Mouse (Mus musculus) ovary, adult 18-20 months (tissue): ENCODE measurements around the gene Myo1d.

ENCODE experiments used
- DNase-seq: peaks from one replicate; pipeline ENCODE4 v3.0.0; 2022; ENCODE audit warnings: low spot score, mixed read lengths

Gene Myo1d

GRCm38 (mm10) chr11:80778916-80779526 is 804 bp downstream of the Myo1d start:
- no peak for DNase-seq

- no peak for DNase-seq
Observed at GRCm38 (mm10) chr11:80778157-80778556, 1.7 kb downstream of the Myo1d start.

DNA sequence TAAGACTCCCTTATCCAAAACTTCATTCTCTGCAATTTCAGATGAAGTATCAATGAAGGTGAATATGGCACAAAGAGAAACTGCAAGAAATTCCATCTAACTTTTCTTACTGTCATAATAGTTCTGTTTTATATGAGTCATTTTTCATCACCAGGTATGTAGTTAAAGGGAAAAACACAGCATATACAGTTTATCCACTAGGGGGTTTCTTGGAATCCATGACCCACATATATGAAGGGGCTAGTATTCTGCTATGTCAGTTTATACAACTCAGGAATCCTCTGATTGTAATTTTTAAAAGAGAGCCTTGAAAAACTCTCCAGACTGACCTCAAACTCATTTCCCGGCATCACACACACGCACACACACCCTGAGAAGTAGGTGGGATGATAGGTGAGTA is 2.1 kb downstream of the Myo1d start:
- no peak for DNase-seq

GRCm38 (mm10) chr11:80775535-80775934 is 4.3 kb downstream of the Myo1d start:
- DNase-seq: no peak

- no peak for DNase-seq
Observed at GRCm38 (mm10) chr11:80772595-80773210, 7.1 kb downstream of the Myo1d start.

- no peak for DNase-seq
Observed at GRCm38 (mm10) chr11:80771596-80772250, 8.1 kb downstream of the Myo1d start.

- no peak for DNase-seq
Observed at GRCm38 (mm10) chr11:80771186-80771585, 8.6 kb downstream of the Myo1d start.

DNA sequence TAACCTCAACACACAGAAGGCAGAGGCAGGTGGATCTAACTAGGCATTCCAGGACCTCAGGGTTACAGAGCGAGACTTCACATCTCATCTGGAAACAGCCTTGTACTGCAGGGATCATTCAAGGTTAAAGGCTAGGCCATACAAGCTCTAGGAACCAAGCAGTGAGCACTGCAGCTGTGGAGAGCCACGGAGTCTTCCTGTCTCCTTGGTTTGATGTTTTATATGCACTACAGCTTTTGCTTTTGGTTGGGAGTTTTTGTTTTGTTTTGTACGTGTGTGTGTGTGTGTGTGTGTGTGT is 12.6 kb downstream of the Myo1d start:
- no peak for DNase-seq

- DNase-seq: no peak
Observed at GRCm38 (mm10) chr11:80766472-80767319, 13.1 kb downstream of the Myo1d start.

- DNase-seq: no peak
Observed at GRCm38 (mm10) chr11:80766068-80766467, 13.8 kb downstream of the Myo1d start.

- no peak for DNase-seq
Observed at GRCm38 (mm10) chr11:80762066-80762465, 17.8 kb downstream of the Myo1d start.

- no peak for DNase-seq
Observed at GRCm38 (mm10) chr11:80761285-80761974, 18.4 kb downstream of the Myo1d start.

DNA sequence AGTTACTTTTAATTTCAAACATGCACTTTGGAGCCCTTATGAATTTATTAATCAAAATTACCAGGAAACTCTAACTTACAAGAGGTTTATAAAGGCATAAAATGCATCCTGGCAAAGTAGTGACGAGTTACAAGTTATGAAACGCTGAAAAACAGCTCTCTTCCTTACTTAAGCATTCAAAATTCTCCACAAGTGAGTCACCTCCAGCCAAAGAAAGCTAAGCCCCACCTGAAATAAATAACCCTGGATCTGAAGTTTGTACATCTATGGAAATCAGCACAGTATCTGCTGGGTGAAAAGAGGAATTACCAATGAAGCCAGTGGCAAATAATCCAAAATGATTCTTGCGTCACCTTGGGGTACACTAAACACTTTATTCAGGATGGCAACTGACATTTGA is 20.8 kb downstream of the Myo1d start:
- no peak for DNase-seq

DNA sequence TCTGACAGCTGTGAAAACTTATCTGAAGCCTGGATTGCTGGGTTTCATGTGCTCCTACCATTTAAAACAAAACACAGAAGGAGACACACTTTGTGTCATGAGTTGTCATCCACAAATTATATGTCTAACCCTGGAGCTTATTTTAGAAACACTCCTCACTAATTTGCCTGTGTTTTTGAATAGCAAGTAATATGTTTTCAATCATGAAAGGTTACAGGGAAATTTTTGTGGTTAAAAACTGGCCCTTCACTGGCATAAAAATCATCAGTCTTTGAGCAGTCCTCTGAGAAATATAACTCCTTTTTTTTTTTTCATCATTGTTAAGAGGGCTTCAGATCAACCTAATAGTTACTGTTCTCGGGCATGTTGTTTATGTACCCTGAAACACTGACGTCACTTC is 25.6 kb downstream of the Myo1d start:
- no peak for DNase-seq

- DNase-seq: no peak
Observed at GRCm38 (mm10) chr11:80751168-80751567, 28.7 kb downstream of the Myo1d start.

DNA sequence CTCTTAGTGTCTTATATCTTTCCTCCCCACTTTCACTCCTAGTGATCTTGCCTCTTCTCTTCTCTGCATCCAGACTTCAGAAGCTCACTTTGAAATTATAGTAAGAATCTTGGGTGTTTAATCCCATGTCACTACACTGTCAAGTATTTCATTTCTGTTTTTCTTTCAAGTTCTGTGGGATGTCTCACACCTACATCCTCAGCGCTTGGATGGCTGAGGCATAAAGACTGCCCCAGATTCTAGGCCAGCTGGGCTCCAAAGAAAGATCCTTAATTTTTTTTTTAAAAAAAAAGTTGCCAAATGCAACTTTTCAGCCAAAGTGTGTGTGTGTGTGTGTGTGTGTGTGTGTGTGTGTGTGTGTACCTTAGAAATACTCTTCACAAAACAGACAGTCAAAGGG is 30.6 kb downstream of the Myo1d start:
- DNase-seq: no peak

DNA sequence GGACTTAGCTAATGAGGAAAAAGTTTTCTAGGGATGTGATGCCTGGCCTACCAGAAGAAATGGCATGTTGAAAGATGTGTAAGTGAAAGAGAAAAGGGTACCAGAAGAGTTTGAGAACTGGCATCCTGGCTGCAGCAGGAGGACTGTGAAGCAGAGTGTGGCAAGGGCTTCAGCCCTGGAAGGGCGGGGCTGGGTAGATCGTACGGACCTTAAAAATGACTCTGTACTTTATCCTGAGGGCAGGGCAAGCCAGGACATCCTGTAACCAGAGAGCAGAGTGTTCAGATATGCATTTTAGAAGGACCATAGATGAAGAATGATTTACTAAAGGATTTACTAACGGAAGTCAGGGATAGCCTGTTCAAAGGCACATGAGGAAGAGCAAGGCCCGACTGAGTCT is 34.4 kb downstream of the Myo1d start:
- DNase-seq: no peak

DNA sequence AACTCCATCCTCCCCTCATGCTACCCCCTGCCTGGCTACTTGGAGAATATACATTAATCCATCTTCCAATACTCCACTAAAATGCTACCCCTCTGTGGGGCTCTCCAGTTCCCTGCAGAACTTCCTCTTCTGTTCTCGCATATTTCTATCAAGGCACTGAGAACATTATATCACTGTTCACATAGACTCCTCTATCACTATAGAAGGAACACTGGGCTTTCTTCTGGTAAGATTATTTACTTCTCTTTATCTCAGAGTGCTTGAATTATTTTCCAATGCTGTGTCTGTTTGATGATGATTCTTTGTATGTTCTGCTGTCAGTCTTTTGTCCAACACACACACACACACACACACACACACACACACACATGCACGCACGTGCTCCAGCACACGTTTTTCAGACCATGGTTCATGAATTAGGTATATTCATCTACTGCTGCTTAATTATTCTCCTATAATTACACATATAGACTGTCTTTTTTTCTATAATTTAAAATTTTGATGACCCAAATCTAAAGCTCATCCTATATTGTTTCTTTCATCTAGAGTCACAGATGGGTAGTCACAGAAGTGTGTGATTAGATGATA is 35.9 kb downstream of the Myo1d start:
- no peak for DNase-seq

- no peak for DNase-seq
Observed at GRCm38 (mm10) chr11:80742462-80742861, 37.4 kb downstream of the Myo1d start.

GRCm38 (mm10) chr11:80734771-80735170 is 45.1 kb downstream of the Myo1d start:
- no peak for DNase-seq

GRCm38 (mm10) chr11:80724701-80725100 is 55.1 kb downstream of the Myo1d start:
- no peak for DNase-seq
